Mouse (Mus musculus) lung, embryonic 16.5 days (tissue): ENCODE data around the gene Sumo1. TPM values are rescaled to one million over a fixed set of nuclear protein-coding genes. Genes with fewer than 3 reads are reported as not detected.
A peak's percentile ranks its signal among the peaks of the same experiment; 100 is the strongest.

Experiments used
- ATAC-seq: fragments of 200-750 bp; cut with Nextera tagmentation; 2 replicates; pipeline ENCODE4 v1.8.0; 2017; ENCODE audit warnings: low read depth, mild to moderate bottlenecking, moderate library complexity
- H3K27ac ChIP-seq: fragments of 300-500 bp; sonication (generic); 2 replicates; pipeline ENCODE4 v1.5.1; 2014; ENCODE audit warnings: mild to moderate bottlenecking, control low read depth, low read length
- H3K27me3 ChIP-seq: fragments of 300-500 bp; sonication (generic); 2 replicates; pipeline ENCODE4 v1.6.1; 2014; ENCODE audit warnings: low read depth, low read length, mixed read lengths; ENCODE audit not compliant: control insufficient read depth, insufficient read depth
- H3K36me3 ChIP-seq: fragments of 300-500 bp; sonication (generic); 2 replicates; pipeline ENCODE4 v1.6.1; 2014; ENCODE audit warnings: low read length; ENCODE audit not compliant: control insufficient read depth, insufficient read depth
- H3K4me1 ChIP-seq: fragments of 300-500 bp; sonication (generic); replicated peaks from 2 replicates; pipeline ENCODE4 v1.6.1; 2014; ENCODE audit warnings: low read length, mixed read lengths; ENCODE audit not compliant: control insufficient read depth, insufficient read depth
- H3K4me2 ChIP-seq: fragments of 300-500 bp; sonication (generic); 2 replicates; pipeline ENCODE4 v1.6.1; 2014; ENCODE audit warnings: low read depth, low read length, control low read depth
- H3K4me3 ChIP-seq: fragments of 300-500 bp; sonication (generic); 2 replicates; pipeline ENCODE4 v1.5.1; 2014; ENCODE audit warnings: mild to moderate bottlenecking, low read length, control low read depth
- H3K9ac ChIP-seq: fragments of 300-500 bp; sonication (generic); 2 replicates; pipeline ENCODE4 v1.6.1; 2014; ENCODE audit warnings: low read length, control low read depth
- H3K9me3 ChIP-seq: fragments of 300-500 bp; sonication (generic); 2 replicates; pipeline ENCODE4 v1.6.1; 2016; ENCODE audit warnings: low read length; ENCODE audit not compliant: control insufficient read depth
- WGBS: fragments of 180-500 bp; shearing (Covaris S2); extraction: QIAGEN DNeasy Blood & Tissue Kit; methylation state at CpG from one replicate; pipeline ENCODE4 v1.1.7; 2014; 5-methylcytosine and 5-hydroxymethylcytosine counted together
- polyA plus RNA-seq: library from polyadenylated mRNA; unstranded; fragments of >200 nt; fragmentation: Nextera tagmentation; extraction: Ambion mirVana; gene quantifications from 2 replicates; pipeline ENCODE4 v1.2.1, GENCODE M21; 2015

Gene Sumo1
- polyA plus RNA-seq, 1 experiment from 2014 or later = 366 TPM

GRCm38 (mm10) chr1:59553708-59554107 is 116.9 kb downstream of the Sumo1 start:
- peaks cover 11% of the 10 kb centered on the region; the same call in 1 of the 2 replicates for H3K4me1 ChIP-seq
- H3K4me3 ChIP-seq = no peak overlapping the region
- ATAC-seq = no peak
- H3K36me3 ChIP-seq = no peaks in the 10 kb centered on the region
- no peak overlapping the region for H3K4me2 ChIP-seq
- H3K9me3 ChIP-seq = no peaks in the 10 kb centered on the region
- no peak overlapping the region for H3K9ac ChIP-seq
- no peak overlapping the region for H3K27ac ChIP-seq
- H3K27me3 ChIP-seq = no peaks in the 10 kb centered on the region
- 60% methylated on average over 5 of the region's 5 CpGs for WGBS

GRCm38 (mm10) chr1:59550996-59551395 is 119.6 kb downstream of the Sumo1 start:
- H3K27me3 ChIP-seq = no peaks in the 10 kb centered on the region
- H3K4me3 ChIP-seq = no peak overlapping the region

GRCm38 (mm10) chr1:59550227-59550626 is 120.4 kb downstream of the Sumo1 start:
- no peaks in the 10 kb centered on the region for H3K9me3 ChIP-seq
- H3K4me2 ChIP-seq = no peak overlapping the region
- H3K27me3 ChIP-seq = no peaks in the 10 kb centered on the region
- H3K4me1 ChIP-seq = peaks cover 11% of the 10 kb centered on the region; the same call in 1 of the 2 replicates
- no peak overlapping the region for H3K4me3 ChIP-seq
- 18% methylated on average over 6 of the region's 6 CpGs for WGBS
- H3K27ac ChIP-seq = no peak overlapping the region
- peak; percentile 77 for ATAC-seq
- no peak overlapping the region for H3K9ac ChIP-seq
- no peaks in the 10 kb centered on the region for H3K36me3 ChIP-seq

More at GRCm38 (mm10) chr1:59550996-59551395, 119.6 kb downstream of the Sumo1 start:
- no peak overlapping the region for H3K9ac ChIP-seq
- no peak overlapping the region for H3K4me2 ChIP-seq
- WGBS = 54% methylated on average over 11 of the region's 11 CpGs
- no peak overlapping the region for H3K27ac ChIP-seq
- peaks cover 11% of the 10 kb centered on the region; the same call in 1 of the 2 replicates for H3K4me1 ChIP-seq
- no peak for ATAC-seq
- H3K36me3 ChIP-seq = no peaks in the 10 kb centered on the region
- H3K9me3 ChIP-seq = no peaks in the 10 kb centered on the region

- Histone ChIP-seq H3K4me2 (no peak overlapping the region), H3K27ac (no peak overlapping the region), H3K9ac (no peak overlapping the region), H3K27me3 (no peaks in the 10 kb centered on the region), H3K4me3 (no peak overlapping the region), H3K36me3 (no peaks in the 10 kb centered on the region), H3K4me1 (peaks cover 11% of the 10 kb centered on the region; the same call in 1 of the 2 replicates), H3K9me3 (no peaks in the 10 kb centered on the region)
- no peak for ATAC-seq
- WGBS = 69% methylated on average over 7 of the region's 7 CpGs
Observed at GRCm38 (mm10) chr1:59549036-59549675, 121.5 kb downstream of the Sumo1 start.

- Histone ChIP-seq H3K27ac (no peak overlapping the region), H3K4me3 (no peak overlapping the region), H3K4me1 (peaks cover 11% of the 10 kb centered on the region; the same call in 1 of the 2 replicates), H3K36me3 (no peaks in the 10 kb centered on the region), H3K27me3 (no peaks in the 10 kb centered on the region), H3K9me3 (no peaks in the 10 kb centered on the region), H3K4me2 (no peak overlapping the region), H3K9ac (no peak overlapping the region)
- WGBS = 91% methylated on average over 5 of the region's 5 CpGs
- no peak for ATAC-seq
Observed at GRCm38 (mm10) chr1:59548486-59548885, 122.1 kb downstream of the Sumo1 start.

- Histone ChIP-seq H3K9me3 (no peaks in the 10 kb centered on the region), H3K36me3 (no peaks in the 10 kb centered on the region), H3K4me3 (no peak overlapping the region), H3K4me2 (no peak overlapping the region), H3K9ac (no peak overlapping the region), H3K4me1 (no peaks in the 10 kb centered on the region), H3K27ac (no peak overlapping the region), H3K27me3 (no peaks in the 10 kb centered on the region)
- ATAC-seq = no peak
- WGBS = 74% methylated on average over 8 of the region's 8 CpGs
Observed at GRCm38 (mm10) chr1:59543911-59544310, 126.7 kb downstream of the Sumo1 start.

GRCm38 (mm10) chr1:59542231-59542630 is 128.4 kb downstream of the Sumo1 start:
- WGBS = 38% methylated on average over 6 of the region's 6 CpGs
- Histone ChIP-seq H3K27me3 (no peaks in the 10 kb centered on the region), H3K9me3 (no peaks in the 10 kb centered on the region)

GRCm38 (mm10) chr1:59541271-59542020 is 129.2 kb downstream of the Sumo1 start:
- no peak overlapping the region for H3K4me2 ChIP-seq
- H3K27ac ChIP-seq = no peak overlapping the region
- H3K27me3 ChIP-seq = no peaks in the 10 kb centered on the region
- peaks cover 3% of the 10 kb centered on the region; the same call in 1 of the 2 replicates for H3K4me1 ChIP-seq
- no peaks in the 10 kb centered on the region for H3K9me3 ChIP-seq
- 84% methylated on average over 16 of the region's 16 CpGs for WGBS
- no peak overlapping the region for H3K9ac ChIP-seq
- H3K4me3 ChIP-seq = no peak overlapping the region
- no peaks in the 10 kb centered on the region for H3K36me3 ChIP-seq
- no peak for ATAC-seq

More at GRCm38 (mm10) chr1:59542231-59542630, 128.4 kb downstream of the Sumo1 start:
- ATAC-seq = no peak
- Histone ChIP-seq H3K9ac (no peak overlapping the region), H3K4me2 (no peak overlapping the region), H3K27ac (no peak overlapping the region), H3K4me3 (no peak overlapping the region), H3K4me1 (no peaks in the 10 kb centered on the region), H3K36me3 (no peaks in the 10 kb centered on the region)

- H3K4me3 ChIP-seq = no peak overlapping the region
- H3K36me3 ChIP-seq = no peaks in the 10 kb centered on the region
- no peaks in the 10 kb centered on the region for H3K9me3 ChIP-seq
- no peak overlapping the region for H3K27ac ChIP-seq
- ATAC-seq = no peak
- H3K9ac ChIP-seq = no peak overlapping the region
- no peaks in the 10 kb centered on the region for H3K27me3 ChIP-seq
- peaks cover 8% of the 10 kb centered on the region for H3K4me1 ChIP-seq
- H3K4me2 ChIP-seq = no peak overlapping the region
- WGBS = 85% methylated on average over 19 of the region's 19 CpGs
Observed at GRCm38 (mm10) chr1:59540537-59541148, 130.0 kb downstream of the Sumo1 start.
